Comparison of ENCODE assay signal across 28 mouse cellular contexts in genomic region chrX:142574022-142574421, GRCm38 (mm10).
"Had no signal": no experiment of that assay in that cellular context is flagged by ENCODE, and none has a peak within 500 bp of the region (broad histone marks: within the 10 kb centered on the region; RNA-seq: fewer than 3 reads in every experiment).

No protein-coding gene starts in this region.

- H3K27ac ChIP-seq: embryonic facial prominence, embryonic 10.5 days; embryonic facial prominence, embryonic 12.5 days; embryonic facial prominence, embryonic 13.5 days; embryonic facial prominence, embryonic 15.5 days; forebrain, embryonic 10.5 days; forebrain, embryonic 12.5 days; forebrain, embryonic 13.5 days; forebrain, embryonic 15.5 days; gastrocnemius, adult 2 months; heart, adult 2 months; heart, embryonic 10.5 days had no signal

- H3K4me1 ChIP-seq: embryonic facial prominence, embryonic 10.5 days; embryonic facial prominence, embryonic 12.5 days; embryonic facial prominence, embryonic 13.5 days; embryonic facial prominence, embryonic 15.5 days; forebrain, embryonic 10.5 days; forebrain, embryonic 12.5 days; forebrain, embryonic 13.5 days; forebrain, embryonic 15.5 days; heart, embryonic 10.5 days had no signal

- H3K27me3 ChIP-seq: embryonic facial prominence, embryonic 12.5 days; embryonic facial prominence, embryonic 15.5 days; forebrain, embryonic 12.5 days; forebrain, embryonic 13.5 days; forebrain, embryonic 15.5 days had no signal

- DNase-seq: cerebellum, adult 9-11 months; cerebellum, postnatal 10 days; cerebellum, postnatal 14 days; cerebellum, postnatal 25 days; cerebellum, postnatal 36 days; embryo, embryonic 11 days; forebrain, postnatal 0 days; gastrocnemius, adult 2 months; gastrocnemius, postnatal 10 days; gastrocnemius, postnatal 14 days; gastrocnemius, postnatal 25 days; gastrocnemius, postnatal 36 days; heart, adult 11 months; heart, adult 18-20 months; heart, adult 2 months had no signal

- H3K4me3 ChIP-seq: embryonic facial prominence, embryonic 10.5 days; embryonic facial prominence, embryonic 12.5 days; embryonic facial prominence, embryonic 13.5 days; embryonic facial prominence, embryonic 15.5 days; erythroblast, embryonic 14.5 days; forebrain, embryonic 10.5 days; forebrain, embryonic 12.5 days; forebrain, embryonic 13.5 days; forebrain, embryonic 15.5 days; gastrocnemius, adult 2 months; heart, adult 2 months; heart, embryonic 10.5 days had no signal

- H3K4me2 ChIP-seq: embryonic facial prominence, embryonic 12.5 days; embryonic facial prominence, embryonic 13.5 days; embryonic facial prominence, embryonic 15.5 days; forebrain, embryonic 12.5 days; forebrain, embryonic 13.5 days; forebrain, embryonic 15.5 days; heart, embryonic 11.5 days had no signal

- ATAC-seq: forebrain, embryonic 13.5 days; forebrain, embryonic 14.5 days; forebrain, embryonic 15.5 days; forebrain, embryonic 16.5 days; forebrain, postnatal 0 days had no signal

- H3K36me3 ChIP-seq: embryonic facial prominence, embryonic 10.5 days; embryonic facial prominence, embryonic 12.5 days; embryonic facial prominence, embryonic 13.5 days; embryonic facial prominence, embryonic 15.5 days; forebrain, embryonic 10.5 days; forebrain, embryonic 12.5 days; forebrain, embryonic 15.5 days; heart, embryonic 10.5 days had no signal

- H3K9ac ChIP-seq: embryonic facial prominence, embryonic 12.5 days; embryonic facial prominence, embryonic 13.5 days; embryonic facial prominence, embryonic 15.5 days; forebrain, embryonic 12.5 days; forebrain, embryonic 13.5 days; forebrain, embryonic 15.5 days; forebrain, postnatal 0 days had no signal

- H3K9me3 ChIP-seq: embryonic facial prominence, embryonic 10.5 days; embryonic facial prominence, embryonic 12.5 days; embryonic facial prominence, embryonic 13.5 days; embryonic facial prominence, embryonic 15.5 days; forebrain, embryonic 10.5 days; forebrain, embryonic 12.5 days; forebrain, embryonic 13.5 days; forebrain, embryonic 15.5 days; heart, embryonic 10.5 days had no signal
